Mouse (Mus musculus): Measurements from ENCODE around the gene Zfp507. TPM values are rescaled to one million over a fixed set of nuclear protein-coding genes. Genes with fewer than 3 reads are reported as not detected.

Gene Zfp507
- polyA plus RNA-seq, 1 experiment from 2014 or later = 6.8 TPM

DNA sequence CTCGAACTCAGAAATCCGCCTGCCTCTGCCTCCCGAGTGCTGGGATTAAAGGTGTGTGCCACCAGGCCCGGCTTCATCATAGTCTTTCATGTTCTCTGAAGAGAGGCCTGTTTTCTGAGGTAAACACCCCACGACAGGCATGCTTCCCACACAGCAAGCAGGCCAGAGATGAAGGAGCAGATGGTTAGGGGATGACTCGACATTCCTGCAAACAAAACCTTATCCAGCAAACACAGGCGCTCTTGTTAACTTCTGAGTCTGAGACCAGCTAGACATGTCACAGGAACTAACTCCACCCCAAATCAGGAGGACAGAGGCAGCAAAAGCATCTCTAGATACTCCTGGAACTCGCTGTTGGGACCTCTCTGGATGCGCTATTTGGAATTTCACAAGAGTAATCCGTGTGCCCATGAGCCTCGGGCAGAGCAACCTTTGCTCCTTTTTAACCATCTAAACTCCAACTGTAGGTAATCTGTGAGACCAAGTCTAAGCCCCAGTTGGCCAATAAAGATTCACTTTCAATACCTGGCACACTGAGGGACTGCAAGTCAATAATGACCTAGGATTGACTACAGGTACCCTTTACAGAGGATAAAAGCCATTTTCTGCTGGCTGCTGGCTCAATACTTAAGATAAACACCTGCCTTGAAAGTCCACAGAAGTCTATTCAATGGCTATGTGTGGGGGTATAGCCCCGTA, 10.5 kb downstream of the Zfp507 start:
- Histone ChIP-seq H3K4me1 (replicated peaks; ENCODE audit: control insufficient read depth, insufficient read depth) (no peaks in the 10 kb centered on the region), H3K36me3 (ENCODE audit: control insufficient read depth, insufficient read depth, low read length) (peaks cover 29% of the 10 kb centered on the region), H3K4me3 (ENCODE audit: low read depth, low read length) (no peak overlapping the region), H3K27ac (replicated peaks) (no peak overlapping the region), H3K4me2 (replicated peaks; ENCODE audit: low read depth) (no peak overlapping the region), H3K27me3 (ENCODE audit: control insufficient read depth, insufficient read depth, low read length) (no peaks in the 10 kb centered on the region), H3K9me3 (ENCODE audit: control insufficient read depth, low read length) (no peaks in the 10 kb centered on the region), H3K9ac (ENCODE audit: low read length) (no peak overlapping the region)
- TF ChIP-seq CTCF (IDR thresholded peaks at IDR 0.05; ENCODE audit: low read depth) (no peak), EP300 (optimal IDR thresholded peaks at IDR 0.05) (no peak)
- no peak for DNase-seq (ENCODE audit: low spot score)
- ATAC-seq (ENCODE audit: low FRiP score, low TSS enrichment) = no peak
- 73% methylated on average over 12 of the region's 12 CpGs for WGBS

DNA sequence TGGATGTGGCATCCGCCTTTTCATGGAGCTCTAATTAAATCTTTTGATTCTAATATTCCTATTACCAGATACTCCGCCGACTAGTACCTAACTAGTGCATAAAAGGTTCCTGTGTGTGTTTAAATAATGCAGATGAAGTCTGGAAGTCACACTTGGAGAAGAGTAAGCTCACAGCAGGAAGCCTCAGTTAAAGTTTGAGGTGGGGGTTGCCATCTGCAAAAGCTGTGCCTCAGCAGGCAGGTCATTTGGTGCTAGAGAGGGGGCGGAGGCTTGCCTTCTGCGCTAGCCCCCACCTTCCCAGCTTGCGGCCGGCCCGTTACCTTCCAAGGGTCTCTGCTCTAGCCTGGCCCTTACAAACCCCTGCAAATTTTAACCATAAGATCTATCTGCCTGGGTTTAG, 11.9 kb downstream of the Zfp507 start:
- H3K27me3 ChIP-seq (ENCODE audit: control insufficient read depth, insufficient read depth, low read length) = no peaks in the 10 kb centered on the region
- H3K4me3 ChIP-seq (ENCODE audit: low read depth, low read length) = no peak overlapping the region
- no peak overlapping the region for H3K27ac ChIP-seq (replicated peaks)
- ATAC-seq (ENCODE audit: low FRiP score, low TSS enrichment) (no peak), DNase-seq (ENCODE audit: low spot score) (no peak)
- H3K4me1 ChIP-seq (replicated peaks; ENCODE audit: control insufficient read depth, insufficient read depth) = no peaks in the 10 kb centered on the region
- no peaks in the 10 kb centered on the region for H3K9me3 ChIP-seq (ENCODE audit: control insufficient read depth, low read length)
- TF ChIP-seq CTCF (IDR thresholded peaks at IDR 0.05; ENCODE audit: low read depth) (no peak), EP300 (optimal IDR thresholded peaks at IDR 0.05) (no peak)
- no peak overlapping the region for H3K4me2 ChIP-seq (replicated peaks; ENCODE audit: low read depth)
- H3K9ac ChIP-seq (ENCODE audit: low read length) = no peak overlapping the region
- 78% methylated on average over 8 of the region's 8 CpGs for WGBS
- peaks cover 33% of the 10 kb centered on the region for H3K36me3 ChIP-seq (ENCODE audit: control insufficient read depth, insufficient read depth, low read length)

DNA sequence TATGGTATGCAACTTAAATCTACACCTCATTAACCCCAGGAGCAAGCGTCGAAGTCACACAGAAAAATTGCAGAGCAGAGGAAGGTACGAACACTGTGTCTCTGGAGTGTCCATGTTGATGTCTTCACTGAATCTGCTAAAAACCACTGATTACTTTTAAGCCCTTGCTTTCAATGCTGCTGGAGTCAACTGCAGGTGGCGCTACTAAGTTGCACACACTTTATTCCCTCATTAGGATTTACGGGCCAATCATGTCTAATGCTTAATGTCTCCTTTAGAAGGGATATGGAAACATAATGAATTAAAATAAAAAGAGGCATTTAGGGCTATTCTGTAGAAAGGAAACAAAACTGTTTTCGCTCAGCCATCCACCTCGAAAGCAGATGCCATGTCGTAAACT, 12.6 kb downstream of the Zfp507 start:
- ATAC-seq (ENCODE audit: low FRiP score, low TSS enrichment) (no peak), DNase-seq (ENCODE audit: low spot score) (no peak)
- H3K27ac ChIP-seq (replicated peaks) = no peak overlapping the region
- H3K9ac ChIP-seq (ENCODE audit: low read length) = no peak overlapping the region
- H3K4me3 ChIP-seq (ENCODE audit: low read depth, low read length) = no peak overlapping the region
- H3K4me2 ChIP-seq (replicated peaks; ENCODE audit: low read depth) = no peak overlapping the region
- peaks cover 30% of the 10 kb centered on the region for H3K36me3 ChIP-seq (ENCODE audit: control insufficient read depth, insufficient read depth, low read length)
- H3K9me3 ChIP-seq (ENCODE audit: control insufficient read depth, low read length) = no peaks in the 10 kb centered on the region
- no peaks in the 10 kb centered on the region for H3K4me1 ChIP-seq (replicated peaks; ENCODE audit: control insufficient read depth, insufficient read depth)
- H3K27me3 ChIP-seq (ENCODE audit: control insufficient read depth, insufficient read depth, low read length) = no peaks in the 10 kb centered on the region
- 83% methylated on average over 8 of the region's 8 CpGs for WGBS
- TF ChIP-seq CTCF (IDR thresholded peaks at IDR 0.05; ENCODE audit: low read depth) (peak; percentile 71), EP300 (optimal IDR thresholded peaks at IDR 0.05) (no peak)

DNA sequence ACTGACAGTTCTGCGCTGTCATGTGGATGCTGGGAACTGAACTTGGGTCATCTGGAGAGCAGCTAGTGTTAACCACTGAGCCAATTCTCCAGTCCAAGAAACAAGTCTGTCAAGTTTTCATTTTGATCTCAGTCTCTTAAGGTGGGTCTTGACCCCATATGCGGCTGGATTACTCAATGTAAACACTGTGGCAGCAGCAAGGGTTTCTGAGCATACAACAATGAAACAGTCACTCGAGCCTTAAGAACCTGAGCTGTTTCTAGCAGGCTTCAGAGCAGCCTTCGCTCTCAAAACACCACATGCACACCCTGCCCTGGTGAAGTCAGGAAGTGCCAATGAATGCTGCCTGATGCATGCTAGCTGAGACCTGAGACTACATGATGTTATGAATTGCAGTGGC, 17.2 kb downstream of the Zfp507 start:
- ATAC-seq (ENCODE audit: low FRiP score, low TSS enrichment) = peak; percentile 64
- DNase-seq (ENCODE audit: low spot score) = peak; percentile 35
- no peak overlapping the region for H3K4me3 ChIP-seq (ENCODE audit: low read depth, low read length)
- no peak for TF ChIP-seq CTCF (IDR thresholded peaks at IDR 0.05; ENCODE audit: low read depth)
- no peak for TF ChIP-seq EP300 (optimal IDR thresholded peaks at IDR 0.05)
- peaks cover 18% of the 10 kb centered on the region for H3K36me3 ChIP-seq (ENCODE audit: control insufficient read depth, insufficient read depth, low read length)
- H3K9ac ChIP-seq (ENCODE audit: low read length) = no peak overlapping the region
- H3K4me1 ChIP-seq (replicated peaks; ENCODE audit: control insufficient read depth, insufficient read depth) = no peaks in the 10 kb centered on the region
- no peaks in the 10 kb centered on the region for H3K27me3 ChIP-seq (ENCODE audit: control insufficient read depth, insufficient read depth, low read length)
- H3K4me2 ChIP-seq (replicated peaks; ENCODE audit: low read depth) = no peak overlapping the region
- H3K27ac ChIP-seq (replicated peaks) = 0 out of 2 replicates have a peak overlapping the region, but pooled peaks have one; percentile 31
- H3K9me3 ChIP-seq (ENCODE audit: control insufficient read depth, low read length) = no peaks in the 10 kb centered on the region
- WGBS = 35% methylated on average over 4 of the region's 4 CpGs

DNA sequence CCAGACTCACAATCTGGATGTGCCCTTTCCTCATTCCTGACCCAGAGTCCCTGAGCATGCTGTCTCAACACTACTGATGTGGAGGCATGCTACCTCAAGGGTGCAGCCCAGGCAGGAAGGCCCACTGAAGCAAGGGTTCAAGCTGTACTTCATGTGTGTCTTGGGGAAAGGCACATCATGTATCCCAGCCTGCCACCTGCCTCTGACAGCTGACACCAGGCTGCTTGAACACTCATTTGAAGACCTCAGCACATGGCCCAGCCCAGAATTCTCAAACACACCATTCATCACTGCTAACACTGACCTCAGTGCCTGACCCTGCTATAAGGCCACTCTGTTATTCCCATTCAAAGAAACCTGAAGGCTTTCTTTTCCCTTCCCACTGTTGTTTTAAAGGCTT, 20.6 kb downstream of the Zfp507 start:
- no peaks in the 10 kb centered on the region for H3K4me1 ChIP-seq (replicated peaks; ENCODE audit: control insufficient read depth, insufficient read depth)
- TF ChIP-seq CTCF (IDR thresholded peaks at IDR 0.05; ENCODE audit: low read depth) (no peak), EP300 (optimal IDR thresholded peaks at IDR 0.05) (no peak)
- H3K27me3 ChIP-seq (ENCODE audit: control insufficient read depth, insufficient read depth, low read length) = no peaks in the 10 kb centered on the region
- H3K36me3 ChIP-seq (ENCODE audit: control insufficient read depth, insufficient read depth, low read length) = peaks cover 22% of the 10 kb centered on the region
- no peak overlapping the region for H3K27ac ChIP-seq (replicated peaks)
- no peak overlapping the region for H3K4me2 ChIP-seq (replicated peaks; ENCODE audit: low read depth)
- H3K4me3 ChIP-seq (ENCODE audit: low read depth, low read length) = no peak overlapping the region
- DNase-seq (ENCODE audit: low spot score) (no peak), ATAC-seq (ENCODE audit: low FRiP score, low TSS enrichment) (no peak)
- H3K9ac ChIP-seq (ENCODE audit: low read length) = no peak overlapping the region
- H3K9me3 ChIP-seq (ENCODE audit: control insufficient read depth, low read length) = no peaks in the 10 kb centered on the region

DNA sequence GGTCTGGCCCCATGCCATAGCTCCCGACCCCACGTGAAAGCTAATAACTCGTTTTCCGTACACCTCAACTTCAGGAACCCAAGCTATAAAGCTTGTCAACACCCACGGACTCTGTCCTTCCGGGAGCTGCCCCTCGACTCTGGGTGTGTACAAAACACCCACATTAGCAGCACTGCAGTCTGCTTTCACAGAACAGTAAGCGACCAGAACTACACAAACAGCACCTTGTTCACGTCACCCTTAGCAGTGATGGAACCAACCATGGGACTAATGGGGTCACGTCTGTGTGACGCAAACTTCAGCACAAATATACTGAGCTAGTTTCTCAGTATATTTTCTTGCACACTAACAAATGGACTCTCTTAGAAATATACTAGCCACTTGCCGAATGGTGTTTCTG, 28.7 kb downstream of the Zfp507 start:
- peaks cover 29% of the 10 kb centered on the region for H3K36me3 ChIP-seq (ENCODE audit: control insufficient read depth, insufficient read depth, low read length)
- no peak overlapping the region for H3K4me3 ChIP-seq (ENCODE audit: low read depth, low read length)

More for the DNA sequence above, 28.7 kb downstream of the Zfp507 start:
- no peak for TF ChIP-seq EP300 (optimal IDR thresholded peaks at IDR 0.05)
- no peak for TF ChIP-seq CTCF (IDR thresholded peaks at IDR 0.05; ENCODE audit: low read depth)
- Histone ChIP-seq H3K27ac (replicated peaks) (no peak overlapping the region), H3K9me3 (ENCODE audit: control insufficient read depth, low read length) (no peaks in the 10 kb centered on the region), H3K9ac (ENCODE audit: low read length) (no peak overlapping the region), H3K4me2 (replicated peaks; ENCODE audit: low read depth) (no peak overlapping the region), H3K27me3 (ENCODE audit: control insufficient read depth, insufficient read depth, low read length) (no peaks in the 10 kb centered on the region), H3K4me1 (replicated peaks; ENCODE audit: control insufficient read depth, insufficient read depth) (no peaks in the 10 kb centered on the region)
- WGBS = 87% methylated on average over 12 of the region's 12 CpGs
- ATAC-seq (ENCODE audit: low FRiP score, low TSS enrichment) (no peak), DNase-seq (ENCODE audit: low spot score) (no peak)
